Mouse (Mus musculus): ENCODE measurements around the gene Zbtb16. TPM values are rescaled to one million over a fixed set of nuclear protein-coding genes. Genes with fewer than 3 reads are reported as not detected.

The Zbtb16 gene
- total and polyA plus RNA-seq, 3 experiments = 0.04 to 0.72 TPM; not detected in 1

DNA sequence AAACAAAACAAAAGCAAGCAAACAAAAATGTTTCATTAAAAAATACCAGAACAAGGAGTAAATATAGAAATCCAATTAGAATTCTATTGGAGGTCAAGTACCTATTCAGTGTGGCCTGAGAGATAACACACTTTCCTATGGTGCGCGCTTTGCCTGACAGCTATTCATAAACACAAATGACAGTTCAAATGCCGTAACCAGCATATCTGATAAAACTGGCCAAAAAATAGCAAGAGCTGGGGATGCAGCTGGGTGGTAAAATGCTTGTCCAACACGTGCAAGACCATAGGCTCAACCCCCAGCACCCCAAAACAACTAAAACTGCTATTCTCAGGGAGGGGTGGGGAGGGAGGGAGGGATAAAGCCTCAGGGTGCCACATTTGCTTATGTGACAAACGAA lies 33.6 kb downstream of the Zbtb16 start (continued):
- TF ChIP-seq MEF2A (IDR thresholded peaks at IDR 0.05; ENCODE audit: extremely low read depth, insufficient replicate concordance, low read depth, low read length, poor library complexity, severe bottlenecking) = no peak

DNA sequence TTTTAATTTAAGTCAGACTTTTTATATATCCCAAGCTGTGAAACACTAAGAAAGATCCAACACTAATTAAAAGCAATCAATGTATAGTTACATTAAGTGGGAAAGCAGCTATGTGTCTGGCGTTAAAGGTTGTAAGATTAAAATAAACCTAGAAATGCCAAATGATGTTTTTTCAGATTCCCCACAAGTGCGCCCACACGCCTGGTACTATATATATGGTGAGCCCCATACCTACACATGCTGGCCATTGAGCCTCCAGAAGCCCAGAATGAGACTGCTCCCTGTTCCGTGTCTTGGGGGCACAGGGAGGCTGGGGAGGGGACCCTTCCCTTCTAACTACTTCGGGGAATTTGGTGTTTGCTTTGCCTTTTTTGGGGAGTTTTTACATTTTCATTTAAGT lies 34.7 kb downstream of the Zbtb16 start:
- Histone ChIP-seq H3K4me3 (ENCODE audit: control insufficient read depth in 1 of 2, insufficient read depth in 1 of 2, low read depth in 2 of 2, low read length in 2 of 2) (no peak overlapping the region), H3K27me3 (ENCODE audit: control insufficient read depth in 1 of 2, insufficient read depth in 2 of 2, low read length in 2 of 2) (no peaks in the 10 kb centered on the region), H3K4me1 (ENCODE audit: control insufficient read depth in 1 of 2, insufficient read depth in 2 of 2, low read length in 2 of 2) (peaks cover 14 to 18% of the 10 kb centered on the region in 2 experiments), H3K9me3 (replicated peaks; ENCODE audit: insufficient read depth, low read length) (no peaks in the 10 kb centered on the region), H3K9ac (ENCODE audit: control insufficient read depth, low read depth, low read length, poor library complexity, severe bottlenecking) (no peak overlapping the region), H3K79me2 (ENCODE audit: control insufficient read depth, insufficient read depth, low read length, poor library complexity) (no peaks in the 10 kb centered on the region), H3K36me3 (ENCODE audit: control insufficient read depth in 1 of 2, insufficient read depth in 2 of 2, low read length in 2 of 2) (peaks cover 0 to 13% of the 10 kb centered on the region in 2 experiments; a peak in 2 of 4 replicates), H3K27ac (ENCODE audit: control insufficient read depth, low read depth, low read length) (no peak overlapping the region)
- TF ChIP-seq UBTF (IDR thresholded peaks at IDR 0.05; ENCODE audit: borderline replicate concordance, insufficient read depth, low read depth, low read length) = no peak
- no peak for TF ChIP-seq JUND (IDR thresholded peaks at IDR 0.05; ENCODE audit: low read depth, low read length)
- no peak for TF ChIP-seq ELF1 (IDR thresholded peaks at IDR 0.05; ENCODE audit: low read depth, low read length)
- no peak for TF ChIP-seq RAD21 (IDR thresholded peaks at IDR 0.05; ENCODE audit: low read depth, low read length)
- no peak for TF ChIP-seq TAL1 (IDR thresholded peaks at IDR 0.05; ENCODE audit: low read length)
- TF ChIP-seq KAT2A (conservative IDR thresholded peaks at IDR 0.05; ENCODE audit: low read depth, low read length) = no peak
- no peak for TF ChIP-seq MEF2A (IDR thresholded peaks at IDR 0.05; ENCODE audit: extremely low read depth, insufficient replicate concordance, low read depth, low read length, poor library complexity, severe bottlenecking)
- no peak for TF ChIP-seq POLR2AphosphoS5 (IDR thresholded peaks at IDR 0.05; ENCODE audit: borderline replicate concordance, low read depth, low read length)
- TF ChIP-seq ETS1 (IDR thresholded peaks at IDR 0.05; ENCODE audit: low read depth, low read length) = no peak
- no peak for TF ChIP-seq MYB (IDR thresholded peaks at IDR 0.05; ENCODE audit: low read depth, low read length)
- no peak for TF ChIP-seq CHD2 (IDR thresholded peaks at IDR 0.05; ENCODE audit: low read length)
- no peak for TF ChIP-seq USF1 (IDR thresholded peaks at IDR 0.05; ENCODE audit: low read depth, low read length)
- TF ChIP-seq CHD1 (IDR thresholded peaks at IDR 0.05; ENCODE audit: low read depth, low read length) = no peak
- no peak for TF ChIP-seq TCF12 (IDR thresholded peaks at IDR 0.05; ENCODE audit: low read depth, low read length)
- TF ChIP-seq EP300 (IDR thresholded peaks at IDR 0.05; ENCODE audit: low read depth in 1 of 2, low read length in 2 of 2) = no peak
- no peak for TF ChIP-seq E2F4 (IDR thresholded peaks at IDR 0.05; ENCODE audit: borderline replicate concordance, low read depth, low read length)
- TF ChIP-seq MAZ (IDR thresholded peaks at IDR 0.05; ENCODE audit: low read depth, low read length) = no peak
- TF ChIP-seq MYC (IDR thresholded peaks at IDR 0.05; ENCODE audit: low read depth, low read length) = no peak
- DNase-seq (ENCODE audit: low read depth, low spot score) = no peak

DNA sequence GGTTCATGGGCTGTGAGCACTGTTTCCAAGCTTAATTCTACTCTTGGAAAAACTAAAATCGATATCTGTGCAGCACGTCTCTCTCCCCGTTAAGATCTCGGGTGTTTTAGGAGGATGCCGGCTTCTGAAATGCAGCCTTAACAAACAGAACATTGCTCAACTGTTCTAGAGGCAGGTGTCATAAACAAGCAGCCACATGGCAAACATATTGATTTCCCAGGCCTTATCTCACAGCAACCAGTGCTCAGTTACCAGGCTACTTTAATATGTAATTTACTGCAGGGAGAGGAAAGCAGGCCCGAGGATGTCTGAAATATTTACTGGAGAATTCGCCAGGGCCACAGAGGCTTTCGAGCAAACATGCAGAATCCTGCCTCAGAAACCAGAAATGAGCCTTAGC lies 35.4 kb downstream of the Zbtb16 start:
- Histone ChIP-seq H3K27me3 (ENCODE audit: control insufficient read depth in 1 of 2, insufficient read depth in 2 of 2, low read length in 2 of 2) (no peaks in the 10 kb centered on the region), H3K79me2 (ENCODE audit: control insufficient read depth, insufficient read depth, low read length, poor library complexity) (no peaks in the 10 kb centered on the region), H3K4me3 (ENCODE audit: control insufficient read depth in 1 of 2, insufficient read depth in 1 of 2, low read depth in 2 of 2, low read length in 2 of 2) (no peak overlapping the region), H3K27ac (ENCODE audit: control insufficient read depth, low read depth, low read length) (no peak overlapping the region), H3K9me3 (replicated peaks; ENCODE audit: insufficient read depth, low read length) (no peaks in the 10 kb centered on the region), H3K4me1 (ENCODE audit: control insufficient read depth in 1 of 2, insufficient read depth in 2 of 2, low read length in 2 of 2) (peaks cover 13% of the 10 kb centered on the region in 2 experiments), H3K36me3 (ENCODE audit: control insufficient read depth in 1 of 2, insufficient read depth in 2 of 2, low read length in 2 of 2) (peaks cover 0 to 10% of the 10 kb centered on the region in 2 experiments; a peak in 2 of 4 replicates), H3K9ac (ENCODE audit: control insufficient read depth, low read depth, low read length, poor library complexity, severe bottlenecking) (no peak overlapping the region)
- TF ChIP-seq ZKSCAN1 (IDR thresholded peaks at IDR 0.05; ENCODE audit: low read depth, low read length) = no peak
- TF ChIP-seq MYB (IDR thresholded peaks at IDR 0.05; ENCODE audit: low read depth, low read length) = no peak
- TF ChIP-seq ELF1 (IDR thresholded peaks at IDR 0.05; ENCODE audit: low read depth, low read length) = no peak
- no peak for DNase-seq (ENCODE audit: low read depth, low spot score)
